Mouse (Mus musculus) heart, postnatal 0 days (tissue): Measurements from ENCODE around the gene Fgfr2.

ENCODE experiments used
- CTCF ChIP-seq: IDR thresholded peaks from 2 replicates; pipeline ENCODE4 v1.5.1; 2016; ENCODE audit warnings: antibody characterized with exemption, control low read depth, low read depth
- EP300 ChIP-seq: IDR thresholded peaks from 2 replicates; pipeline ENCODE4 v1.6.1; 2016; ENCODE audit warnings: antibody characterized with exemption, low read depth

- TF ChIP-seq CTCF (peak; percentile 22; the same call in 1 of the 2 replicates), EP300 (no peak)
These were observed 2382.1 kb downstream of the Fgfr2 start for GRCm38 (mm10) chr7:130741099-130741498.
